Mouse (Mus musculus) C2C12 (cell line): ENCODE data around the gene Dctn5.

Experiments used
- CTCF ChIP-seq: IDR thresholded peaks from one replicate; pipeline ENCODE4 v1.5.1; 2011; ENCODE audit not compliant: control insufficient read depth, insufficient read depth, insufficient read length
- MYOG ChIP-seq: IDR thresholded peaks from one replicate; pipeline ENCODE4 v1.6.1; 2011; ENCODE audit not compliant: control insufficient read depth, insufficient read length; ENCODE audit errors: extremely low read depth

- TF ChIP-seq CTCF (no peak), MYOG (no peak)
These were observed 8.2 kb downstream of the Dctn5 start for GRCm38 (mm10) chr7:122140991-122141390.
